Mouse (Mus musculus) cerebellum, adult 11 months (tissue): ENCODE results near the gene Zbtb20.

Experiments
- DNase-seq: peaks from one replicate; pipeline ENCODE4 v3.0.0; 2022

The Zbtb20 gene

DNA sequence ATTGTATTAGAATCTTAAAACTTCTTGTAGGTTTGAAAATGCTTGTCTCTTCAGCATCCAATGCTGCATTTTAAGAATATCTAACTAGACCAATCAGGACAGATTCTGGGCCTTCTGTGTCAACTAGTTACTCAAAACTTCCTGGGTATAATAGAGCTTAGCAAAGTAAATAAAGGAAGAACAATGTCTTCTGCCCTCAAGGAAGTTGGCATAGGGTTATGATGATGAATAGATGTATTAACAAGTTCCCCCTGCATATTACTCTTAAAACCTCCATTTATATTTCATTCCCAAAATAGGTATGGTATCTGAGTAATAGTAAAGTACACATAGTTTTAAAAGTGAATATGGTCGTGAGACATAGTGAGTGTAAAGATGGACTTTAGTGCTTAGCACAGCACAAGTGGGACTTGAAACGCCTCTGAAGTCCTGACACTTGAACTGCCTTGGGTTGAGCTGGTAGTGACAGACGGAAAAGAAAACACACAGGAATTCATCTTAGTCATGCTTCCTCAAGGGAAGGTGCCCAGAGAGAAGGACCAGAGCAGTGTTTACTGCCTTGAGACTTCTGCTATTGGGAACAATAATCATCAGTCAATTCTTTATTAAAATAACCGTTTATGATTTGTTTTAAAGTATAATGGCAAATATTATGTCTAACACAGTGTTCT, 341.8 kb downstream of the Zbtb20 start:
- DNase-seq, result no peak

DNA sequence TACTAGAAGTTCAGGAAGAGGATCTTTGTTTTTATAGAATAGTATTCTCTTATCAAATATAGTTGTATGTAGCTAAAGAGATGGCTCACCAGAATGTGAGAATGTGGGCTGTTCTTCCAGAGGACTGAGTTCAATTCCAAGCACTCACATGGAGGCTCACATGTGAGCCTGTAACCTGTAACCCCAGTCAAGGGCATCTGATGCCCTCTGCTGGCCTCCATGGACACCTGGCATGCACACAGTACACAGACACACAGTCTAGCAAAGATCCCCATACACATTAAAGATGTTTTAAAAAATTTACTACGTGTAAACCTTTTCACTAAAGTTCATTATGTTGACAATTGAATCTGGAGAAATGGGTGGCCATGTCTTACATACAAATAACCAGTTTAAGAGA, 343.7 kb downstream of the Zbtb20 start:
- DNase-seq, result no peak

- DNase-seq, result no peak
Measured at GRCm38 (mm10) chr16:43221313-43221712, 345.6 kb downstream of the Zbtb20 start.

DNA sequence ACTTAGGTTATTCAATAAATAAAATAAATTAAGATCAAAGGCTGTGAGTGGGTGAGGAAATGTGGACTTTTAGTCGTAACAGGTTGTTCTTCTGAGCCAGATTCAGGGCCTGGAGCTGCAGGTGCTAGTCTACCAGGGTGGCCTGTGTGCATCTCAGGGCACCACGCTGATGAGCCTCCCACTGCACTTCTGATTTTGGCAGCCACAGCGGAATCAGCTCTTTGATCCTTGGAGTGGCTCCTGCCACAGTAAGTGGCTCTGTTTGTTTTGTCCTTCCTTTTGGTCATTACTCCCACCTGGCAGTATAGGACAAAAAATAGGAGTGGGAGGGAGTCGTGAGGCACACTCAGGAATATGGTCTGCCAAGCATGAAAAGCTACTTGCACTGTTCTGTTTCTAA, 354.6 kb downstream of the Zbtb20 start:
- no peak for DNase-seq

DNA sequence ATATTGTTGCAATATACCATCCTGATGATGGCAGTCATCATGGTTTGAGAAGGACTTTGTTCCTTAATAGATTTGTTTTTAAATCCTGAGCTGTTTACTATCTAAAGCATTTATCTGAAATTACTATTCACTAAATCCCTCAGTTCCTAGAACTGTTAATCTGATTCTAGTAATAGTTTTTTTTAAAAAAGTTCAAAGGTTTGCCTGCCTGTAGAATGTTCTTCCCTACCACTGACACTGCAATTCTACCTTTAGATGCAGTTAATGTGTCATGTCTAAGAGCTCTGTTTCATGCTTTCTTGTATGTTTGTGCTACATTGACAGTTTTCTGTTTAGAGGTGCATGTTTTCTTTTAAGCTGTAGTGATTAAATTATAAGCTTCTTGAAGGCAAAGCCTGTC, 358.6 kb downstream of the Zbtb20 start:
- no peak for DNase-seq

DNA sequence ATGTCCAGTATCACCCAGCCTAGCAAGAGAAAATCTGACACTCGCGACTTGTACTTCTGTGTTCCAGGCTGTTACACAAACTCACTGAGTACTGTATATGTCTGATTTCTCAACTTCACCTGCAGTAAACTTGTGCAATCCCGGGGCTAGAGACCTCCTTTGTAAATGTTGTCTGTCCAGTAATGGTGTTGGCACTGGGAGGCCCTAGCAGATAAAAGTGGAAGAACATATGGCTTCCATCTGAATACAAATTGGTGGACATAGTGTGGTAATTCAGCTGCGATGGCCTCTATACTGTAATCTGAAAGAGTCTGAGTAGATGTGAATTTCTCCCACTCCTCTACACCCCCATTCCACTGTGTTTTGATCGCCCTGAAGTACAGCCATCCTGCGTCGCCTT, 359.6 kb downstream of the Zbtb20 start:
- DNase-seq, result no peak

GRCm38 (mm10) chr16:43235721-43236159, 360.1 kb downstream of the Zbtb20 start:
- no peak for DNase-seq

- no peak for DNase-seq
Measured at GRCm38 (mm10) chr16:43237551-43237950, 361.9 kb downstream of the Zbtb20 start.

DNA sequence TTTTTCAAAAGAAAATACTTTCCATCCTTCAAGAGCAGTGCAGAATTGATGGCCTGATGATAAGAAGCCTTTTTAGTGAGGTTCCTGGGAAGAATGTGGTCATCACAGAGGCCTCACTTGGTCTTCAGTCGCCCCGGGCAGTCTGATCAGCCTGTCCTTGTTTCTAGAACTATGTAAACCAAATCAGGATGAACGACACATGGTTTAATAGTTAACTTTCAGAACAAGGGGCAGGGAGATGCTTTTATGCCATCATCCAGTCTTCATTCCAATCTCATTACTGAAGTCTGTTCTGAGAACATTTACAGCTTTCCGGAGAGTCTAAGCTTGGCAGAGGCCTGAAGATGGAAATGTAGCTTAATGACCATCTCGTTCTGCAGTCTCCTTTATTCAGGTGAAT, 371.3 kb downstream of the Zbtb20 start:
- DNase-seq, result no peak

DNA sequence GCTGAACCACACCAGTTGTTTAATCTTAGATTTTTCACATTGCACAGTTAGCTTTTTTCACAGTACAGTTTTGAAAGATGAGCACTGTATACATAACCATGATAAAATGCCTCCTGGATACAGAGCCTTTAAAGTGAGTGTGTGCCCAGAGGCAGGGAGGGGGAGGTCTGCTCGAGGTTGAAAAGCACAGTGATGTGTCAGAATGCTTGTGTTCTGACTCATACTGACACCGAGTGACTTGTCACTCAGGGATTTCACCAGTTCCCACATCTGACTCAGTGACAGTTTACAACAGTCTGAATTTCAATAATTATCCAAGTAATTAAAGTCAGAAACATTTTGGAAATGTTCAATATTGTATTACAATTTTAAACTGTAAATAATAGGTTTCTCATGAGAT, 377.4 kb downstream of the Zbtb20 start:
- no peak for DNase-seq

DNA sequence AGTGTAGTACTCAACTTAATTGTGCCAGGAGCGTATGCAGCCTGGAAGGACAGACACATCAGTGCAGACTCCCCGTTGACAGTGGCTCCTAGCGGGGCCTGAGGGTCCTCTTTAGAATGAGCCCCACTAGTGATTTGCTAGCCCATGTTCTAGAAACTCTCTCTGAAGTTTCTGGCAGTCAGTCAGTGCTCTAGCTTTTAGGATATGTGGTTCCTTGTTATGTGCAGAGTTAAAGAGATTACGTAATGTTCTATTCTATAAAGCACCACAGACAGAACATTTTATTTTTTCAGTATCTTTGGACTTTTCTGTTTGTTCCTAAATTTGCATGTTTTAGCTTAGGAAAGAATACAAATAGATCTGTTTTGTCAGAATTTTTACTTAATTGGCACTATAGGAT, 378.1 kb downstream of the Zbtb20 start:
- no peak for DNase-seq

DNA sequence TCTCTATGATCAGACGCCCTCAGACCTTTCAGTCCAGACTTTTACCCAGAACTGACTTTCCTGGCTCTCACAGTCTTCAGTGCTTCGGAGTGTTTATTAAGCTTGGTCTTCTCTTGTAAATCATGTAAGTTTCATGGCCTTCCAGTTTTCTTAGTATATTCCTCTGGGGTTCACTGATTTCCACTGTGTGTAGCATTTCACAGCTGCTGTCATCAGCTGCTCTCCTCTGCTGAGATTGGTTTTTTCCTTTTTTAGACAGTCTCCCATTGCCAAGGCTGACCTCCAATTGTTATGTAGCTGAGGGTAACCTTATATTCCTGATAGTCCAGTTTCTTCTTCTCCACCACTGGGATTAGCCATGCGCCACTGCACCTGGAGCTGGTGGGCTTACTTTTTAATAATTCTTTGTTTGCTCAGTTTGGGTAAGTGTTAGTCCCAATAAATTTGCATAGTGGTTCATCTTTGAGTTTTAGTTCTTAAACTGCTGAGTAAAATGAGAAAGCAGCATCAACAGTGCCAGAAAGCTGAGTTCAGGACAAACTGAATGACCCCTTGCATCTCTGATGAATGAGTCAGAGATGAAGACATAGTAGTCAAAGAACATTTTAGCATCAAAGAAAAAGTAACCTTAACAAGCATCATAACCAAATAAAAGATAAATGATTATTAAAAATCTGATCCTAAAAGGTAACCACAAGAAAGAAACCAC, 380.7 kb downstream of the Zbtb20 start:
- DNase-seq, result no peak

GRCm38 (mm10) chr16:43256900-43257281, 381.2 kb downstream of the Zbtb20 start:
- no peak for DNase-seq

- DNase-seq, result no peak
Measured at GRCm38 (mm10) chr16:43259466-43259865, 383.8 kb downstream of the Zbtb20 start.

DNA sequence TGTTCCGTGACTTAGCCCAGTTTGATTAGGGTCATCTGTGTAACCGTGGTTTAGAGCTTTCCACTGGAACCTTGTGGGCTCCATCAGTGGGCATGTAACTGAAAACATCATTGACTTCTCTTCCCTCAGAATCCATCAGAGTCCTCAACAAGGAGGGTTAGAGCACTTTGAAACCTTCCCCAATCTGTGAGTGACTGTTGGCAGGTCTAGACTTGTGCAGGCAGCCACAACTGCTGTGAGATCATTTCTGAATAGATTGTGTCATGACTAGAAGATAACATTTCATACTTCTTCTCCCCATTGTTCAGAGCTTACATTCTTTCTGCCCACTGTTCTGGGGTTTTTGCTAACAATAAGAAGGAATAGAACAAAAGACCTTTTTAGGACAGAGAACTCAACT, 385.2 kb downstream of the Zbtb20 start:
- no peak for DNase-seq

- DNase-seq, result no peak
Measured at GRCm38 (mm10) chr16:43274057-43274595, 398.4 kb downstream of the Zbtb20 start.

DNA sequence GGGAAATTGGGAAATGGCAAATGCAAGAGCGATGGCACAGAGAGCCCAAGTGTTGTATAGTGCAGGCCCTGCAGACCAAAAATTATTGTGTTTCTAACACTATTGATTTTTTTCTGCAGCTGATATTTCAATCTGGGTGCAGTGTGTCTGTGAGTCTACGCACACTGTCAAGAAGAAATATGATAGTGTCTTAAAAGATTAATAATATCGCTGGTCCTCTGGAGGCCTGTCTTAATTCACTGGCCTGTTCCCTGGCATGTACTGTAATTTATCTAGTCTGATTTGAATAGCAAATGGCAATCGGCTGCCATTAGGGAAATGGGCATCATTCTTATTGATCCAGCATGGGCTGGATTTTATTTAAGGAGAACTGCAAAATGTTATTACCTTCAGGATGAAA, 401.1 kb downstream of the Zbtb20 start:
- no peak for DNase-seq

- DNase-seq, result no peak
Measured at GRCm38 (mm10) chr16:43286319-43286718, 410.6 kb downstream of the Zbtb20 start.

DNA sequence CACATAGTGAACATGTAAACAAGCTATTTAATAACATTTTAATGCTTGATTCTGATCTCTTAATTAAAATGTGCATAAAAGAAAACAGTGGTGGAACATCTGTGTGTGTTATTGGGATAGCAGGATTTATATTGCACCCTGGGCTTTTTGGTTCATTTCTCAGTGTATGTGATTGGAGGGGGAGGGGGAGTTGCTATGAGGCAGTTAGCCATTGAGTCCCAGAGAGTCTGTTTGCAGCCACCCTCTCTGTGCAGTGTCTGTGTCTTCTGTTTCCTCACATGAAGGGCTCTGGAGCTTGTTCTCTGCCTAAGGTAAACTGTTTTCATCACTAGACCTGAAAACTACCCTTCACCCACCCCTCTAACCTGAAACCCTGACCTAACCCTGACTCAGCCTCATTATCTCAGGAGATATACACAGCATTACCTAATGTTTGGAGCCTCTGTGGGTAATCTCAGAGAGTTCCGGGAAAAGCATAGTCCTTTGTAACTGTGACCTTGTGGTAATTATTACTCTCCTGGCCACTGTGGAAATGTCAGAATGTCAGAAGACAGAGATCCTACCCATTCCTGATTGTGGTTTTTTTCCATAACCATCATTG, 411.2 kb downstream of the Zbtb20 start:
- DNase-seq, result no peak

DNA sequence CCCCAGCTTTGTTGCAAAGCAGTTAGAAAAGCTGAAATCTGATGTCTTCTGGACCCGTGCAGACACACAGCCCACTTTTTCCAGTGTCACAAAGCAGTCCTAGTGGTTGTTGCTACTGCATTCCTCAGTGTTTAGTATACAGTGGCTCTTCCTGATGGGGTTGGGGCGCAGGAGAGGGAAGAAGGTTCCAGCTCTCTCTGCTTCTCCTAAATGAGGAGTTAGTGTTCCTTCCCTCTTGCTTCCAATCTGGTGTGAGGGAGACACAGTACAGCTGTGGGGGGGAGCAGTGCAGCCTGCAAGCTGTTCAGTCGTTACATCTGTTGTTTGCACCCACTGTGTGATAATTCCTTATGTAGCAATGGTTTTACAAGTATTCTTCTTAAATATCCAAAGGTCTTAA, 415.7 kb downstream of the Zbtb20 start:
- DNase-seq, result no peak

DNA sequence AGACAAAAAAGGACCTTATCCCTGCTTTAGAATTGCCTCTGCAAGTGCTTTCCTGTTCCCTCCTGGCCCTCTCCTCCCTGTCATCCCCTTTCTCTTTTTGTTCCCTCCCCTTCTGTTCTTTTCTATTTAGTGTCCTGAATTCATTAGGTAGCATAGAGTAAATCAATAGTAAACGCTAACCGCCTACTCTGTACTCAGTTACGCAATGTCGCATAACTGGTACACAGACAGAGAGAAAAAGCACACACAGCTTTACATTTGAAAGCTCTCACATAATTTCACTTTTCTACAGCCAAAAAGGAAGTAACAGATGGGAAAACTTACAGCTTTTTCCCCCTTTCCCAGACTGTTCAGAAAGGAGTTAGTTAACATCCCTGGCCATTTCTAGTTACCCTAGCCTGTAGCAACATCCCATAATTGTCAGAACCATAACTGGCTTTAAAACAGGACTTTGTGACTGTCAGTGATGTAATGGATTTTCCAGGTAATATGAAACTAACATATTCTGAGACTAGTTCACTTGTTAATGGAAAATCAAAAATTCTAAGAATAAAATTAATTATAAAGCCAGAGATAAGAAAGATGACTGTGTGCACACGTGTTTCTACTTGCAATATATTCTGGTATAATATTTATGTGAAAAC, 422.4 kb downstream of the Zbtb20 start:
- no peak for DNase-seq

DNA sequence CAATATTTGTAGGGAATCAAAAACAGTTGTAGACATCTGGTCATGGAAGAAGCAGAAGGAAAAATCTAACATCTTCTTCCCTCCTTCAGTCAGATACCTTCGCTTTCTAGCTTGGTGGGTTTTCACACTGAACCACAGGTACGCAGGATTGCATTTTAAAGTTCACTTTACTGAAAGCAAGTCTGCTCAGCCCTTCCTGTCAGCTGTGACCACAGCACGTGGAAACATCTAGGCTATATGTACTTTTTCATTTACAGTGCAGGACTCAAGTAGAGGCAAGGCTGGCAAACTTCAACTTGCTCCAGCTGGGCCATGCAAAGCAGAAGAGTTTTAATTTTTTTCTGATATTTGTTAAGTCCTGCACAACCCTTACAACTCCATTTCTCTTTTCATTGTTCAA, 424.7 kb downstream of the Zbtb20 start:
- DNase-seq, result no peak

GRCm38 (mm10) chr16:43302171-43302570, 426.5 kb downstream of the Zbtb20 start:
- DNase-seq, result no peak
